Mouse (Mus musculus): ENCODE results near the gene Cwc22.

The Cwc22 gene

GRCm38 (mm10) chr2:77898436-77898835 is 47.7 kb downstream of the Cwc22 start:
- no peak for DNase-seq (ENCODE audit: extremely low spot score, low spot score)

- DNase-seq (ENCODE audit: extremely low spot score, low spot score) = no peak
Measured at GRCm38 (mm10) chr2:77897988-77898387, 48.2 kb downstream of the Cwc22 start.

GRCm38 (mm10) chr2:77897558-77897899 is 48.6 kb downstream of the Cwc22 start:
- DNase-seq (ENCODE audit: extremely low spot score, low spot score) = no peak

GRCm38 (mm10) chr2:77896843-77897557 is 49.2 kb downstream of the Cwc22 start:
- DNase-seq (ENCODE audit: extremely low spot score, low spot score) = peak; percentile 10

- DNase-seq (ENCODE audit: extremely low spot score, low spot score) = peak; percentile 2
Measured at GRCm38 (mm10) chr2:77895906-77896570, 50.1 kb downstream of the Cwc22 start.

- no peak for DNase-seq (ENCODE audit: extremely low spot score, low spot score)
Measured at GRCm38 (mm10) chr2:77894896-77895295, 51.3 kb downstream of the Cwc22 start.

GRCm38 (mm10) chr2:77893505-77893904 is 52.7 kb downstream of the Cwc22 start:
- peak; percentile 11 for DNase-seq (ENCODE audit: extremely low spot score, low spot score)

GRCm38 (mm10) chr2:77892573-77892972 is 53.6 kb downstream of the Cwc22 start:
- no peak for DNase-seq (ENCODE audit: extremely low spot score, low spot score)

GRCm38 (mm10) chr2:77890836-77891438 is 55.2 kb downstream of the Cwc22 start:
- DNase-seq (ENCODE audit: extremely low spot score, low spot score) = peak; percentile 8

GRCm38 (mm10) chr2:77889949-77890348 is 56.2 kb downstream of the Cwc22 start:
- DNase-seq (ENCODE audit: extremely low spot score, low spot score) = peak; percentile 6

- DNase-seq (ENCODE audit: extremely low spot score, low spot score) = no peak
Measured at GRCm38 (mm10) chr2:77889401-77889800, 56.8 kb downstream of the Cwc22 start.

- no peak for DNase-seq (ENCODE audit: extremely low spot score, low spot score)
Measured at GRCm38 (mm10) chr2:77888826-77889225, 57.3 kb downstream of the Cwc22 start.

- DNase-seq (ENCODE audit: extremely low spot score, low spot score) = no peak
Measured at GRCm38 (mm10) chr2:77888056-77888455, 58.1 kb downstream of the Cwc22 start.

- DNase-seq (ENCODE audit: extremely low spot score, low spot score) = peak; percentile 4
Measured at GRCm38 (mm10) chr2:77887166-77887565, 59.0 kb downstream of the Cwc22 start.

GRCm38 (mm10) chr2:77885491-77886130 is 60.6 kb downstream of the Cwc22 start:
- peak; percentile 5 for DNase-seq (ENCODE audit: extremely low spot score, low spot score)

- DNase-seq (ENCODE audit: extremely low spot score, low spot score) = peak; percentile 5
Measured at GRCm38 (mm10) chr2:77885036-77885435, 61.1 kb downstream of the Cwc22 start.

- no peak for DNase-seq (ENCODE audit: extremely low spot score, low spot score)
Measured at GRCm38 (mm10) chr2:77884491-77884890, 61.7 kb downstream of the Cwc22 start.

- no peak for DNase-seq (ENCODE audit: extremely low spot score, low spot score)
Measured at GRCm38 (mm10) chr2:77882961-77883360, 63.2 kb downstream of the Cwc22 start.

- DNase-seq (ENCODE audit: extremely low spot score, low spot score) = no peak
Measured at GRCm38 (mm10) chr2:77881301-77882199, 64.6 kb downstream of the Cwc22 start.

GRCm38 (mm10) chr2:77880351-77880750 is 65.8 kb downstream of the Cwc22 start:
- no peak for DNase-seq (ENCODE audit: extremely low spot score, low spot score)

GRCm38 (mm10) chr2:77879736-77880135 is 66.4 kb downstream of the Cwc22 start:
- DNase-seq (ENCODE audit: extremely low spot score, low spot score) = no peak

Measured in neural tube, embryonic 10.5 days (tissue).